Mouse (Mus musculus) heart, embryonic 14.5 days (tissue): Measurements from ENCODE around the gene Dhrs4. TPM values are rescaled to one million over a fixed set of nuclear protein-coding genes. Genes with fewer than 3 reads are reported as not detected.
A peak's percentile ranks its signal among the peaks of the same experiment; 100 is the strongest.

Experiments used
- ATAC-seq: fragments of 200-750 bp; cut with Nextera tagmentation; 2 replicates; pipeline ENCODE4 v1.8.0; 2017; ENCODE audit warnings: low read depth, moderate TSS enrichment; ENCODE audit not compliant: insufficient number of reproducible peaks, insufficient read depth, low FRiP score
- H3K27ac ChIP-seq, 2 experiments: fragments of 200-500 bp in 1 of 2; fragments of 300-500 bp in 1 of 2; sonication (generic) in 1 of 2; replicated peaks in 1 of 2; 2 replicates each; pipeline ENCODE4 v1.5.1; 2012 to 2014; ENCODE audit warnings: low read depth in 2 of 2, low read length in 2 of 2, control low read depth in 1 of 2, mild to moderate bottlenecking in 1 of 2, mixed read lengths in 1 of 2; ENCODE audit not compliant: control insufficient read depth in 1 of 2, insufficient read depth in 1 of 2
- H3K27me3 ChIP-seq: fragments of 300-500 bp; sonication (generic); 2 replicates; pipeline ENCODE4 v1.6.1; 2014; ENCODE audit warnings: mild to moderate bottlenecking, low read length, control low read depth; ENCODE audit not compliant: control insufficient read depth, insufficient read depth
- H3K36me3 ChIP-seq: fragments of 300-500 bp; sonication (generic); 2 replicates; pipeline ENCODE4 v1.6.1; 2014; ENCODE audit warnings: mild to moderate bottlenecking, control low read depth, low read length, mixed read lengths; ENCODE audit not compliant: control insufficient read depth, insufficient read depth
- H3K4me1 ChIP-seq, 2 experiments: fragments of 200-500 bp in 1 of 2; fragments of 300-500 bp in 1 of 2; sonication (generic) in 1 of 2; 2 replicates each; pipeline ENCODE4 v1.6.1; 2012 to 2014; ENCODE audit warnings: low read length in 2 of 2, control low read depth in 1 of 2, mixed read lengths in 1 of 2; ENCODE audit not compliant: control insufficient read depth in 2 of 2, insufficient read depth in 2 of 2
- H3K4me2 ChIP-seq: fragments of 300-500 bp; sonication (generic); 2 replicates; pipeline ENCODE4 v1.6.1; 2014; ENCODE audit warnings: mild to moderate bottlenecking, low read length
- H3K4me3 ChIP-seq, 2 experiments: fragments of 200-500 bp in 1 of 2; fragments of 300-500 bp in 1 of 2; sonication (generic) in 1 of 2; 2 replicates each; pipeline ENCODE4 v1.5.1; 2012 to 2014; ENCODE audit warnings: low read length in 2 of 2, mild to moderate bottlenecking in 2 of 2, control low read depth in 1 of 2, low read depth in 1 of 2, moderate library complexity in 1 of 2; ENCODE audit not compliant: control insufficient read depth in 1 of 2, insufficient read depth in 1 of 2
- H3K9ac ChIP-seq: fragments of 300-500 bp; sonication (generic); 2 replicates; pipeline ENCODE4 v1.6.1; 2014; ENCODE audit warnings: mild to moderate bottlenecking, low read length
- H3K9me3 ChIP-seq: fragments of 300-500 bp; sonication (generic); 2 replicates; pipeline ENCODE4 v1.6.1; 2016; ENCODE audit warnings: low read length, control low read depth; ENCODE audit not compliant: control insufficient read depth
- WGBS: fragments of 180-500 bp; shearing (Covaris S2); extraction: QIAGEN DNeasy Blood & Tissue Kit; methylation state at CpG from one replicate; pipeline ENCODE4 v1.1.7; 2014; 5-methylcytosine and 5-hydroxymethylcytosine counted together
- polyA plus RNA-seq: library from polyadenylated mRNA; unstranded; fragments of >200 nt; fragmentation: Nextera tagmentation; extraction: Ambion mirVana; gene quantifications from 2 replicates; pipeline ENCODE4 v1.2.1, GENCODE M21; 2014

The Dhrs4 gene
- polyA plus RNA-seq, result 43.4 and 54.1 TPM in 2 replicates

- peak within 1 kb of the TSS; percentile 85 for H3K9ac ChIP-seq
- peaks cover 19% of the 10 kb centered on the region for H3K36me3 ChIP-seq
- H3K9me3 ChIP-seq, result no peaks in the 10 kb centered on the region
- no peaks in the 10 kb centered on the region for H3K4me1 ChIP-seq
- peak within 1 kb of the TSS; percentile 83 for H3K4me2 ChIP-seq
- peak; percentile 96 for ATAC-seq
- under 1% methylated on average over 38 of the region's 38 CpGs for WGBS
- peak within 1 kb of the TSS; percentile 57 to 64 for H3K4me3 ChIP-seq
- H3K27ac ChIP-seq, result peak within 1 kb of the TSS; percentile 37 to 82
- H3K27me3 ChIP-seq, result no peaks in the 10 kb centered on the region
These were observed at the start of gene Dhrs4 for GRCm38 (mm10) chr14:55478651-55479599. Gene Dhrs4 (plus strand): TSS chr14:55478758.

- no peak for ATAC-seq
- no peak overlapping the region for H3K4me2 ChIP-seq
- H3K27ac ChIP-seq, result no peak overlapping the region
- 88% methylated on average over 4 of the region's 4 CpGs for WGBS
- peaks cover 7 to 13% of the 10 kb centered on the region in 2 experiments for H3K4me1 ChIP-seq
- no peaks in the 10 kb centered on the region for H3K9me3 ChIP-seq
- H3K36me3 ChIP-seq, result no peaks in the 10 kb centered on the region
- H3K9ac ChIP-seq, result no peak overlapping the region
- H3K27me3 ChIP-seq, result no peaks in the 10 kb centered on the region
- no peak overlapping the region for H3K4me3 ChIP-seq
These were observed 48.3 kb upstream of the Dhrs4 start for GRCm38 (mm10) chr14:55430255-55430654.

DNA sequence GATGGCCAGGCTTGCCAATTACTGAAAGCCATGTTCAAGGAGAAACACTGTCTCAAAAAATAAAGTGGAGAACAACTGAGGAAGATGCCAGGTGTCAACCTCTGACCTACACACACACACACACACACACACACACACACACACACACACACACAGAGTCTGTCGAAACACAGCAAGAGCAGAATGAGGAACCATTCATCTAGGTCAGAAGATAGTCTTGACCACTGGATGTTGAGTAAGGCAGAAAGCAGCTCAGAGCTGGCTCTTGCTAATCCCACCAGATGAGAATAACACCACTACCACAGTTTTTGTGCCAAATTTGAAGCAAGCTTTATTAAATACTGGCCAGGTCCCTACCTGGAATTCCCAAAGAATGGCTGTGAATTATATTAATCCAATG, 45.5 kb upstream of the Dhrs4 start:
- no peak overlapping the region for H3K27ac ChIP-seq
- H3K9ac ChIP-seq, result no peak overlapping the region
- no peak for ATAC-seq
- no peaks in the 10 kb centered on the region for H3K36me3 ChIP-seq
- H3K9me3 ChIP-seq, result no peaks in the 10 kb centered on the region
- H3K4me3 ChIP-seq, result no peak overlapping the region
- H3K4me1 ChIP-seq, result peaks cover 6 to 15% of the 10 kb centered on the region in 2 experiments
- H3K4me2 ChIP-seq, result no peak overlapping the region
- H3K27me3 ChIP-seq, result no peaks in the 10 kb centered on the region
- WGBS, result 71% methylated on average over 1 of the region's 1 CpGs

DNA sequence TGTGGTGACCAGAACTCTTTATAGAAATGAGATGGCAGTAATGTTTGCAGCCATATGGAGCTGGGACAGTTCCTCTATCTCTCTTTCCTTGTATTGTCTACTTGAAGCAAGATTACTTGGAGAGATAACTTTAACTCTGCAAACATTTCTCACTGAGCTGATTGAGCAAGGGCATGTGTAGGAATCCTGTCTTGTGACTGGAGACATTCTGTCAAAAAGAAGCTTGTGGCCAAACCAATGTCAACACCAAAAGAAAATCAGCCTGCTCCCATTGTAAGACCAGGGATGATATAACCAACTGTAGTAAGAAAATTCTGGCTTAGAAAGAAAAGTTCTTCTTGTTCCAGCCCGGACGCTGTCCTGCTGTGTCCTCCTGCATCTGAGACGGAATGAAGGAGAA, 43.7 kb upstream of the Dhrs4 start:
- Histone ChIP-seq H3K4me2 (no peak overlapping the region), H3K27ac (no peak overlapping the region), H3K9me3 (no peaks in the 10 kb centered on the region), H3K9ac (no peak overlapping the region), H3K4me3 (no peak overlapping the region), H3K27me3 (no peaks in the 10 kb centered on the region), H3K4me1 (peaks cover 4 to 9% of the 10 kb centered on the region in 2 experiments), H3K36me3 (no peaks in the 10 kb centered on the region)
- no peak for ATAC-seq
- WGBS, result 82% methylated on average over 3 of the region's 3 CpGs

DNA sequence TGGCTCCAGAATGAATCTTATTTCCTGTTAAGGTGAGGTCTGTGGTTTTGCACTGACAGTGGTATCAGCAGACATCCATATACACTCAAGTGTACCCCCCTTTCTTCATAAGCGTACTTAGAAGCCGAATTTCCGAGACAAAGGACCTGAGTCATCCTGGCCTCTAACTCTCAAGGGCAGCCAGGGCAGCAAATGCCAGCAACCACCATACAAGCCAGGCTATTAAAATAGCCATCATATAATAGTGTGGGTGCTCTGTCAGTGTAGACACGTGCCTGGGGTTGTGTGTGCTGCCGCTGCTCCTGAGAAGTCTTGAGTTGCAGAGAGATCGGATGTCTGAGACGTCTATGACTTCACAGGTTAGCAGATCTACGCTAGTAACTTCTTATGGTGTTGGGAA, 41.4 kb upstream of the Dhrs4 start:
- ATAC-seq, result no peak
- no peak overlapping the region for H3K4me3 ChIP-seq
- H3K4me2 ChIP-seq, result no peak overlapping the region
- H3K36me3 ChIP-seq, result no peaks in the 10 kb centered on the region
- no peaks in the 10 kb centered on the region for H3K9me3 ChIP-seq
- no peak overlapping the region for H3K27ac ChIP-seq
- no peaks in the 10 kb centered on the region for H3K27me3 ChIP-seq
- WGBS, result 78% methylated on average over 8 of the region's 8 CpGs
- no peak overlapping the region for H3K9ac ChIP-seq
- peaks cover 4 to 9% of the 10 kb centered on the region in 2 experiments for H3K4me1 ChIP-seq

DNA sequence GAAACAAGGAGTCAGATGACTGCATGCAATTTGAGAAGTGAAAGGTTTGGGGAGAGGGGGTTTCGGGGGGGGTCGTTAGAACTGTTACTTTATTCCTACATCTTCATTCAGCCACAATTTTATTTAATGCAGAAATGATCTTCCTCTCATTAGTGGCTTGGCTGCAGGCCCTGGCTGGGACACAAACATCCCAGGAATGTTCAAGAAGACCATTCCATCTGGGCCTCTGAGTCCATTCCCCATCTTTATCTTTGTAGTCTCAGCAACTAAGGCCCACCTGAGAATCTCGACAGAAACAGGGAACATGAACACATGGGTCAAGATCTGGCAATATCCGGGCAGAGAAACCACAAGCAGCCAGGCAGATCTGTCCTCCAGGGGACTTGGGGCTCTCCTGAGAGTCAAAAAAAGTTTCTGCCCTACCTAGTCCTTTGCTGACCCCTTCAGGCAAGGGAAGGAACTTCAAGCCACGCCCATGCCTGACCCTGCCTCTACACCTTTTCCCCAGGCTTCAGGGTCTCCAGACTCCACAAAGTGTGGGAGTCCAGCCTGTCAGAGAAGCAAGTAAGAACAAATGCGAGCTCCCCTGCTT, 40.3 kb upstream of the Dhrs4 start:
- H3K27ac ChIP-seq, result no peak overlapping the region
- H3K4me2 ChIP-seq, result no peak overlapping the region
- peaks cover 4 to 9% of the 10 kb centered on the region in 2 experiments for H3K4me1 ChIP-seq
- H3K4me3 ChIP-seq, result no peak overlapping the region
- no peaks in the 10 kb centered on the region for H3K36me3 ChIP-seq
- H3K9ac ChIP-seq, result no peak overlapping the region
- ATAC-seq, result no peak
- 29% methylated on average over 6 of the region's 6 CpGs for WGBS
- H3K27me3 ChIP-seq, result no peaks in the 10 kb centered on the region
- no peaks in the 10 kb centered on the region for H3K9me3 ChIP-seq

DNA sequence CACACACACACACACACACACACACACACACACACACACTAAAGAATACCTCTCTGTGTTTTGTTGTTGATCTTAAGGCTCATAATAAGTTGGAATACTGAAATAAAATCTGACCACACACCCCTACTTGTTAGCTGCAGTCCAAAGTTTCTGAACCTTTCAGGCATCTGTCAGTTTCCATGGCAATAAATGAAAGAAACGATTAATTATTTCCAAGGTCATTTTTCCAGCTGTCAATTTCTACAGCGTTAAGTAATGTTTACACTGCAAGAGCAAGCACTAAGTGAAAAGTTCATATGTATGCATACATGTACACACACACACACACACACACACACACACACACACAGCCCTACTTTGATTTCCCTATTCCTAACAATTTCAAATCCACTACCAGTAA, 20.9 kb upstream of the Dhrs4 start:
- H3K27ac ChIP-seq, result no peak overlapping the region
- H3K9me3 ChIP-seq, result 0 out of 2 replicates have a peak, but pooled peaks cover 3% of the 10 kb centered on the region
- H3K36me3 ChIP-seq, result no peaks in the 10 kb centered on the region
- no peak overlapping the region for H3K4me3 ChIP-seq
- no peak for ATAC-seq
- no peak overlapping the region for H3K9ac ChIP-seq
- WGBS, result 78% methylated on average over 2 of the region's 2 CpGs
- no peaks in the 10 kb centered on the region for H3K4me1 ChIP-seq
- no peaks in the 10 kb centered on the region for H3K27me3 ChIP-seq
- H3K4me2 ChIP-seq, result no peak overlapping the region
